Mouse (Mus musculus) urinary bladder, postnatal 4 days (tissue): ENCODE data around the gene Peg10.
A peak's percentile ranks its signal among the peaks of the same experiment; 100 is the strongest.
"Not testable (repeated sequence)": the region's sequence is repeated elsewhere in the genome, so short reads cannot be mapped to it uniquely, and the experiment has no call there.

Source experiments
- DNase-seq, 2 experiments: peaks; one replicate each; pipeline ENCODE4 v3.0.0; 2021 to 2022; ENCODE audit warnings: low spot score in 2 of 2

The Peg10 gene

GRCm38 (mm10) chr6:4748506-4748961, 1.4 kb downstream of the Peg10 start:
- peak in 1 of 2 experiments; percentile 67 for DNase-seq

GRCm38 (mm10) chr6:4749091-4749490, 2.0 kb downstream of the Peg10 start:
- DNase-seq, result peak; percentile 94 to 95

- DNase-seq, result no peak
Measured at GRCm38 (mm10) chr6:4751355-4751754, 4.2 kb downstream of the Peg10 start.

- DNase-seq, result no peak
Measured at GRCm38 (mm10) chr6:4754286-4754685, 7.2 kb downstream of the Peg10 start.

- DNase-seq, result no peak
Measured at GRCm38 (mm10) chr6:4754886-4755285, 7.8 kb downstream of the Peg10 start.

GRCm38 (mm10) chr6:4761415-4762142, 14.5 kb downstream of the Peg10 start:
- not testable (repeated sequence) for DNase-seq

GRCm38 (mm10) chr6:4762252-4762651, 15.1 kb downstream of the Peg10 start:
- DNase-seq, result no peak

GRCm38 (mm10) chr6:4796281-4796680, 49.2 kb downstream of the Peg10 start:
- no peak for DNase-seq

GRCm38 (mm10) chr6:4797317-4797716, 50.2 kb downstream of the Peg10 start:
- not testable (repeated sequence) for DNase-seq

- no peak for DNase-seq
Measured at GRCm38 (mm10) chr6:4798382-4798781, 51.3 kb downstream of the Peg10 start.

- DNase-seq, result no peak
Measured at GRCm38 (mm10) chr6:4799359-4799758, 52.3 kb downstream of the Peg10 start.

GRCm38 (mm10) chr6:4806981-4807380, 59.9 kb downstream of the Peg10 start:
- DNase-seq, result no peak
